Mouse (Mus musculus): ENCODE results near the gene Tns1. TPM values are rescaled to one million over a fixed set of nuclear protein-coding genes. Genes with fewer than 3 reads are reported as not detected.

The Tns1 gene
- 8.0 and 15.0 TPM in 2 replicates for polyA plus RNA-seq (2021; fragmentation: Nextera tagmentation)
- long read RNA-seq, experiment 1, partial matches to known transcripts = 3 of 24 reads
- long read RNA-seq, experiment 1, other reads (novel, unspliced or antisense) = 21 of 24 reads
- long read RNA-seq, experiment 2, partial matches to known transcripts = 1 of 3 reads
- long read RNA-seq, experiment 2, other reads (novel, unspliced or antisense) = 2 of 3 reads

DNA sequence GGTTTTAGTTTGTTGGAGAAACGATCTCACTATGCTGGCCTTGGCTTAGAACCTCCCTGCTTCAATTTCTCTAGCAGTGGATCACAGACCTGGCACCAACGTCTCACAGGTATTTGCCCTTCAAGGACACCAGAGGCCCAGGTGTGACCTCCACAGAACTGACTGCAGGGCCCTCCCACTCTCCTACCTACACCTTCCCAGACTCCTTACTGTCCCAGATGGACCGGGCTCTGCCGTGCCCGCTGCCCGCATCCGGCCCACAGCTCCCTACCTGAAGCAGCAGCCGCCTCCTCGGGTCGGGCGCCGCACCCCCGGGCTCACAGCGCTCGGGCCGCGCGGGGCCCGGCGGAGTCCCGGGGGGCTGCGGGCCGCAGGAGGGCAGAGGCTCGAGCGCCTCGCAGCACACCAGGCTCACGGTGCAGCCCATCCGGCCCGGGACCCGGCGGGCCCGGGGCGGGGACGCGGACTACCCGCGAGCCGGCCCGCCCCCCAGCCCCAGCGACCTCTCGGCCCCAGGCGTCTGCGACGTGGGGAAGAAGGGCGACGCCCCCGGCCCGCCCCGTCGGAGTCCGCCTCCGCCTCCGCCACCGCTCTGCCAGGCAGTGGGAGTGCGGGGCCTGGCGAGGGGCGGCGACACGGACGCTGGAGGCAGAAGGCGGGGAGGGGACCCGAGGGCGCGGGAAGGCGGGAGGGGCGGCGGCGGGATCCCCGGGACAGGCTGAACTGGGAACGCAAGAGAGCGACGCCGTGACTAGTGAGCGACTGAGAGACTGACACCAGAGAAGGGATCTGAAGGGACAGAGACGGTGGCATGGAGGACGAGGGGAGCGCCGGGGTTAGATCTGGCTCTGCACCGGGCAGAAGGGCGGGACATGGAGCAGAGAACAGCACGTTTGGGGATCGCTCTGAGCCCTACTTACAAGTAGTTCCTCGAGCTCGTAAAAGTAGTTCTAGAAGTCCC, at the start of gene Tns1:
Tns1 (minus strand) TSS at position 429 of the 961 bp plus-strand sequence.

DNA sequence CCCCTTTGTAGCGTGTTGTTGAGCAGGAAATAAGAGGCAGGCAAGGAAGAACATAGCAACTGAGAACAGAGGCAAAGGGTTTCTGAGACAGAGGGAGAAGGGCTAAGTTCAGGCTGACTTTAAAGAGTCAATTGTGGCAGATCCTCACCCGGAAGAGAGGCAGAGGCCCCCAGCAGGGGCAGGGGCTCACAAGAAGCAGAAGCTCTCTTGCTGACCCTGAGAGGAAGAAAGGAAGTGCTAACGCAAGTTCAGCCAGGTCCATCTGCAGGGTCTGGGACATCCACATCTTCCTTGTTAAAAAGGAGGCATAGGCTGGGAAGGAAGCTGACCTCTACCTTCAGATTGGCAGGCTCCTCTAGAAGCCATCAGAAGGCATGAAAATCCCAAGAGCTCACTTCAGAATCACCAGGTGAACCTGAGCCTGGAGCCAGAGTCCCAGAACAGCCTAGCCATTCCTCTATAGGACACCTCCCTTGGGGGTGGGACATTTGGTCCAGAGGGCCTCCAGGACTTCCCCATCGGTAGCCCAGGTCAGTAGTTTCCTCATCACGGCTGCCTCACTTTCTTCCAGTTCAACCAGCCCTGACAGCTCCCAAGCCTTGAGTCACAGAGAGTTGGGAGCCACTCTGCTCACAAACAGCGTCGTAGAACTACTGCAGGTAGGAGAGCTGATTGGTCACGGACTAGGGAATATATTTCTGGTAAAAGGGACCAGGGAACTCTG, 29.4 kb upstream of the Tns1 start, which contains the start of gene Cxcr2:
Cxcr2 (plus strand) TSS at position 529 of the 724 bp plus-strand sequence.

GRCm38 (mm10) chr1:74124991-74125552, 823 bp upstream of the Tns1 start, which contains the start of gene Rufy4:
TSS of gene Rufy4 (plus strand) at chr1:74125541.

Other genes with a start within 250 kb of the Tns1 start
- gene Rufy4, start 1.1 kb upstream of the Tns1 start, polyA plus RNA-seq (2021; fragmentation: Nextera tagmentation) = not detected in 2 replicates
- gene Cxcr2, start 29.5 kb upstream of the Tns1 start, polyA plus RNA-seq (2021; fragmentation: Nextera tagmentation) = not detected in 2 replicates
- gene Cxcr1, start 70.2 kb upstream of the Tns1 start, polyA plus RNA-seq (2021; fragmentation: Nextera tagmentation) = not detected in 2 replicates
- gene Arpc2, start 111.6 kb upstream of the Tns1 start, polyA plus RNA-seq (2021; fragmentation: Nextera tagmentation) = 140 and 213 TPM in 2 replicates
- not detected in 2 replicates for gene Gpbar1, start 154.1 kb upstream of the Tns1 start, polyA plus RNA-seq (2021; fragmentation: Nextera tagmentation)
- 211 and 254 TPM in 2 replicates for gene Aamp, start 160.3 kb upstream of the Tns1 start, polyA plus RNA-seq (2021; fragmentation: Nextera tagmentation)
- gene Pnkd, start 160.5 kb upstream of the Tns1 start, polyA plus RNA-seq (2021; fragmentation: Nextera tagmentation) = 214 and 279 TPM in 2 replicates
- 28.0 and 40.1 TPM in 2 replicates for gene Tmbim1, start 181.2 kb upstream of the Tns1 start, polyA plus RNA-seq (2021; fragmentation: Nextera tagmentation)
- 0.73 and 0.80 TPM in 2 replicates for gene Catip, start 237.7 kb upstream of the Tns1 start, polyA plus RNA-seq (2021; fragmentation: Nextera tagmentation)